Mouse (Mus musculus): ENCODE data around the gene Irf2bpl. TPM values are rescaled to one million over a fixed set of nuclear protein-coding genes. Genes with fewer than 3 reads are reported as not detected.

Gene Irf2bpl
- polyA plus RNA-seq, 1 experiment from 2014 or later, result 18.4 TPM

GRCm38 (mm10) chr12:86883280-86884196 lies 1.1 kb downstream of the Irf2bpl start:
- no peaks in the 10 kb centered on the region for H3K27me3 ChIP-seq (replicated peaks; ENCODE audit: control insufficient read depth, insufficient read depth, low read length)
- peak overlapping the region; percentile 100 for H3K27ac ChIP-seq (ENCODE audit: low read depth)
- H3K36me3 ChIP-seq (ENCODE audit: control insufficient read depth, insufficient read depth, low read length), result 0 out of 2 replicates have a peak, but pooled peaks cover 4% of the 10 kb centered on the region
- H3K4me3 ChIP-seq (ENCODE audit: low read depth, low read length), result peak overlapping the region; percentile 91
- peak; percentile 87 for DNase-seq (ENCODE audit: low spot score)
- under 1% methylated on average over 81 of the region's 84 CpGs for WGBS
- peak overlapping the region; percentile 94 for H3K4me2 ChIP-seq (ENCODE audit: low read length)
- peak; percentile 11; the same call in 1 of the 2 replicates for ATAC-seq (replicated peaks; ENCODE audit: low FRiP score, low TSS enrichment, low read depth)
- H3K9me3 ChIP-seq (ENCODE audit: control insufficient read depth, low read length), result no peaks in the 10 kb centered on the region
- peaks cover 42% of the 10 kb centered on the region for H3K4me1 ChIP-seq (replicated peaks; ENCODE audit: control insufficient read depth, insufficient read depth, low read length)
- H3K9ac ChIP-seq (ENCODE audit: low read length), result peak overlapping the region; percentile 97

DNA sequence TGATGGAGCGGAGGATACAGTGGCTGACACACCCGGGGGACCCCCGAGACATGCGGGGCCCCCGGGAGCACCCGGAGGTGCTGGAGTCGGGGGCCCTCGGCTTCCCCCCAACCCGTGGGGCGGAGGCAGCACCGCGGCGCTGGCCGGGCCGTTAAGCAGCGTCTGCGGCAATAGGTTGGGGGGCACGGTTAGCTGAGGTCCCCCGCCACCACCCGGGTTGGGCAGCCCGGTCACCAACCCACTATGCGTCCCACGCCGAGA lies 1.6 kb downstream of the Irf2bpl start:
- H3K4me1 ChIP-seq (replicated peaks; ENCODE audit: control insufficient read depth, insufficient read depth, low read length), result peaks cover 41% of the 10 kb centered on the region
- DNase-seq (ENCODE audit: low spot score), result peak; percentile 70
- peak overlapping the region; percentile 97 for H3K9ac ChIP-seq (ENCODE audit: low read length)
- WGBS, result 0% methylated on average over 24 of the region's 24 CpGs
- no peak for ATAC-seq (replicated peaks; ENCODE audit: low FRiP score, low TSS enrichment, low read depth)
- no peaks in the 10 kb centered on the region for H3K9me3 ChIP-seq (ENCODE audit: control insufficient read depth, low read length)
- peak overlapping the region; percentile 100 for H3K27ac ChIP-seq (ENCODE audit: low read depth)
- H3K36me3 ChIP-seq (ENCODE audit: control insufficient read depth, insufficient read depth, low read length), result 0 out of 2 replicates have a peak, but pooled peaks cover 4% of the 10 kb centered on the region
- peak overlapping the region; percentile 91 for H3K4me3 ChIP-seq (ENCODE audit: low read depth, low read length)
- no peaks in the 10 kb centered on the region for H3K27me3 ChIP-seq (replicated peaks; ENCODE audit: control insufficient read depth, insufficient read depth, low read length)
- H3K4me2 ChIP-seq (ENCODE audit: low read length), result peak overlapping the region; percentile 94

DNA sequence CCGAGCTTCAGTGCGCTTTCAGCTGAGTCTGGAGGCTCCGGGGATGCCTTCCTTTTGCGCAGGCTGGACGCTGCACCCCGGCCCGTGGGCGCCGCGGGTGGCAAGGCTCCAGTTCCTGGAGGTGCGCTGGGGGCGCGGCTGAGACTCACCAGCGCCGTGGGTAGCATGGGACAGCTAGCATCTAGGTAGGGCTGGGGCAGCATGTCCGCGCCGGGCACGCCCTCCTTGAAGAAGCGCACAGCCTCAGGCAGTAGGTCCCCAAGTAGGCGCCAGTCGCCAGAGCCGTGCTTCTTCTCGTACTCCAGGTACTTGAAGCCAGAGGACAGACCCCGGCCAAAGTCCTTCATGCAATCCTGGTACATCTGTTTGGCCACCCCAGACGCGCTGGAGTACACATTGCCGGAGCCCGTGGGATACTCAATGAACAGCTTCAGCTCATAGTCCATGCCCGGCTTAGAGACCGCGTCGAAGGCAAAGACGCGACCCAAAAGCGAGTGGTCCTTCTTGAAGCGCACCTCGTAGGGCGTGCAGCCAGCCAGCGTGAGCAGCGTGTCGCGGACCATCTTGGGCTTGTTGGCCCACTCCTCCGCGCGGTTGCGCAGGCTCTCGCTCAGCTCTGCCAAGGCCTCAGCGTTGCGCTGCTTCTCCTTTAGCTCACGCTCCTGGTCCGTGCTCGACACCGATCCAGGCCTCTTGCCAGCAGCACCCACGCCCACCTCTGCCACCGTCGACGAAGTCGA lies 2.1 kb downstream of the Irf2bpl start:
- peak overlapping the region; percentile 94 for H3K4me2 ChIP-seq (ENCODE audit: low read length)
- ATAC-seq (replicated peaks; ENCODE audit: low FRiP score, low TSS enrichment, low read depth) (peak; percentile 17; the same call in 1 of the 2 replicates), DNase-seq (ENCODE audit: low spot score) (peak; percentile 82)
- H3K4me1 ChIP-seq (replicated peaks; ENCODE audit: control insufficient read depth, insufficient read depth, low read length), result peaks cover 37% of the 10 kb centered on the region
- no peaks in the 10 kb centered on the region for H3K27me3 ChIP-seq (replicated peaks; ENCODE audit: control insufficient read depth, insufficient read depth, low read length)
- H3K27ac ChIP-seq (ENCODE audit: low read depth), result peak overlapping the region; percentile 100
- peak overlapping the region; percentile 91 for H3K4me3 ChIP-seq (ENCODE audit: low read depth, low read length)
- 1% methylated on average over 59 of the region's 59 CpGs for WGBS
- peak overlapping the region; percentile 97 for H3K9ac ChIP-seq (ENCODE audit: low read length)
- H3K9me3 ChIP-seq (ENCODE audit: control insufficient read depth, low read length), result no peaks in the 10 kb centered on the region
- 0 out of 2 replicates have a peak, but pooled peaks cover 4% of the 10 kb centered on the region for H3K36me3 ChIP-seq (ENCODE audit: control insufficient read depth, insufficient read depth, low read length)

- WGBS, result 17% methylated on average over 29 of the region's 33 CpGs
- DNase-seq (ENCODE audit: low spot score) (no peak), ATAC-seq (replicated peaks; ENCODE audit: low FRiP score, low TSS enrichment, low read depth) (no peak)
- Histone ChIP-seq H3K4me2 (ENCODE audit: low read length) (peak overlapping the region; percentile 94), H3K4me3 (ENCODE audit: low read depth, low read length) (peak overlapping the region; percentile 91), H3K4me1 (replicated peaks; ENCODE audit: control insufficient read depth, insufficient read depth, low read length) (peaks cover 34% of the 10 kb centered on the region), H3K9ac (ENCODE audit: low read length) (peak overlapping the region; percentile 97), H3K36me3 (ENCODE audit: control insufficient read depth, insufficient read depth, low read length) (0 out of 2 replicates have a peak, but pooled peaks cover 4% of the 10 kb centered on the region), H3K27me3 (replicated peaks; ENCODE audit: control insufficient read depth, insufficient read depth, low read length) (no peaks in the 10 kb centered on the region), H3K27ac (ENCODE audit: low read depth) (no peak overlapping the region), H3K9me3 (ENCODE audit: control insufficient read depth, low read length) (no peaks in the 10 kb centered on the region)
Observed at GRCm38 (mm10) chr12:86881809-86882278, 2.8 kb downstream of the Irf2bpl start.

GRCm38 (mm10) chr12:86880090-86880723 lies 4.4 kb downstream of the Irf2bpl start:
- no peak overlapping the region for H3K4me3 ChIP-seq (ENCODE audit: low read depth, low read length)
- no peak overlapping the region for H3K4me2 ChIP-seq (ENCODE audit: low read length)
- no peaks in the 10 kb centered on the region for H3K9me3 ChIP-seq (ENCODE audit: control insufficient read depth, low read length)
- H3K27me3 ChIP-seq (replicated peaks; ENCODE audit: control insufficient read depth, insufficient read depth, low read length), result no peaks in the 10 kb centered on the region
- no peak overlapping the region for H3K27ac ChIP-seq (ENCODE audit: low read depth)
- 65% methylated on average over 3 of the region's 3 CpGs for WGBS
- no peak for DNase-seq (ENCODE audit: low spot score)
- H3K9ac ChIP-seq (ENCODE audit: low read length), result no peak overlapping the region
- 0 out of 2 replicates have a peak, but pooled peaks cover 4% of the 10 kb centered on the region for H3K36me3 ChIP-seq (ENCODE audit: control insufficient read depth, insufficient read depth, low read length)
- peaks cover 19% of the 10 kb centered on the region for H3K4me1 ChIP-seq (replicated peaks; ENCODE audit: control insufficient read depth, insufficient read depth, low read length)
- ATAC-seq (replicated peaks; ENCODE audit: low FRiP score, low TSS enrichment, low read depth), result no peak

DNA sequence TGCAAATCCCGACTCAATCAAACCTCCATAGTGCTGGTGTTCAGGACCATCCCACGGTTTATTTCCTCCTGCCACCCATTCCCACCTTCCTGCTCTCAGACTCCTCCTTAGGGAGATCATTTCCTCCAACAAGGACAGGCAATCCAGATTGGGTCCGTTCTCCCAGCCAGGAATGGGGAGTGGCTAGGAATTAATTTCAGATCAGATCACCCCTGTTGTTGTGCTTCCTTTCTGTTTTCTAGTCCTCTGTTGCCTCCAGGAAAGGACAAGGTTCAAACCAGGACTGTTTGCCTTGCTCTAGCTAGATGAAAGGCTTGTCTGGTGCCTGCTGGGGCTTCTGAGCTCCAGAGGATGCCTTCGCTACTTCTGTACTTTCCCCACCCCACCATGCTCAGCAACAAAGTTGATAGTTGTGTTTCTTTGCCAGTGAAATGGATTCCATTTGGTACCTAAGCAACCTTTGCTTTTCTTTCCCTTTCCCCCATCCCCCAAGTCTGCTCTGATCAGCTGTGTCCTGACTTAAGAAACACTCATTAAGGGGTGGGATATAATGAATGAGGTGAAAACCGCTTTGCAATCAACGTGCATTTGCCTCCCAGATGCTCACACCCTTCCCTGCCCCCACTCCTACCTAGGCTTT lies 5.0 kb downstream of the Irf2bpl start:
- no peak overlapping the region for H3K4me3 ChIP-seq (ENCODE audit: low read depth, low read length)
- 0 out of 2 replicates have a peak, but pooled peaks cover 4% of the 10 kb centered on the region for H3K36me3 ChIP-seq (ENCODE audit: control insufficient read depth, insufficient read depth, low read length)
- peaks cover 18% of the 10 kb centered on the region for H3K4me1 ChIP-seq (replicated peaks; ENCODE audit: control insufficient read depth, insufficient read depth, low read length)
- no peaks in the 10 kb centered on the region for H3K27me3 ChIP-seq (replicated peaks; ENCODE audit: control insufficient read depth, insufficient read depth, low read length)
- ATAC-seq (replicated peaks; ENCODE audit: low FRiP score, low TSS enrichment, low read depth) (no peak), DNase-seq (ENCODE audit: low spot score) (no peak)
- H3K27ac ChIP-seq (ENCODE audit: low read depth), result no peak overlapping the region
- no peaks in the 10 kb centered on the region for H3K9me3 ChIP-seq (ENCODE audit: control insufficient read depth, low read length)
- no peak overlapping the region for H3K9ac ChIP-seq (ENCODE audit: low read length)
- WGBS, result 61% methylated on average over 6 of the region's 6 CpGs
- H3K4me2 ChIP-seq (ENCODE audit: low read length), result no peak overlapping the region

GRCm38 (mm10) chr12:86878426-86879353 lies 5.9 kb downstream of the Irf2bpl start:
- no peak overlapping the region for H3K4me3 ChIP-seq (ENCODE audit: low read depth, low read length)

More at GRCm38 (mm10) chr12:86878426-86879353, 5.9 kb downstream of the Irf2bpl start:
- Histone ChIP-seq H3K27ac (ENCODE audit: low read depth) (peak overlapping the region; percentile 43; the same call in 1 of the 2 replicates), H3K36me3 (ENCODE audit: control insufficient read depth, insufficient read depth, low read length) (0 out of 2 replicates have a peak, but pooled peaks cover 4% of the 10 kb centered on the region), H3K4me1 (replicated peaks; ENCODE audit: control insufficient read depth, insufficient read depth, low read length) (peaks cover 18% of the 10 kb centered on the region), H3K27me3 (replicated peaks; ENCODE audit: control insufficient read depth, insufficient read depth, low read length) (no peaks in the 10 kb centered on the region), H3K9ac (ENCODE audit: low read length) (no peak overlapping the region), H3K9me3 (ENCODE audit: control insufficient read depth, low read length) (no peaks in the 10 kb centered on the region), H3K4me2 (ENCODE audit: low read length) (peak overlapping the region; percentile 18; the same call in 1 of the 2 replicates)
- DNase-seq (ENCODE audit: low spot score), result no peak
- 49% methylated on average over 16 of the region's 16 CpGs for WGBS
- ATAC-seq (replicated peaks; ENCODE audit: low FRiP score, low TSS enrichment, low read depth), result no peak

Measured in intestine, embryonic 14.5 days (tissue).